ENCODE assay signal across 14 mouse cellular contexts in the genomic region with DNA sequence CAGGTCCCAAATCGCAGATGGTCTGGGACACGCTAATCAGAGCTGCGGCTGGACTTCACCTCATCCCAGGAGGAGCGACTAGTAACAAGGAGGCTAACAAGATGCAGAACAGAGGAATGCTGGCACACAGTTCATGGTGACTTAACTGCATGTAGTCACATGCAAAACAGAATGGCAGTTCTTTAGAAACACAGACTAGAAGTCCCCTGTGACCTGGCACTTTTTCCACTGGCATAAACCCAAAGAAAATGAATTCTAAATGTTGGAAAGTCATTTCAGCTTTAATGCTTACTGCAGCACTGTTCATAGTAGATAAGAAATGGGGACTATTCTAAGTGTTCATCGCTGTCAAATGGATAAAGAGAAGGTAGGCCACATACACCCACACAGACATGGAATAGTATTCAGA. TPM values are rescaled to one million over a fixed set of nuclear protein-coding genes. Genes with fewer than 3 reads are reported as not detected.
DNase-seq lines count a peak whose midpoint lies in the region; ATAC-seq and TF ChIP-seq lines count a peak whose summit lies in the region.
"Had no signal": no experiment of that assay in that cellular context is flagged by ENCODE, and none has a peak within 500 bp of the region (broad histone marks: within the 10 kb centered on the region; RNA-seq: fewer than 3 reads in every experiment).

No protein-coding gene starts in this region.

- no peak for ATAC-seq in limb, embryonic 14.5 days (ENCODE audit: low FRiP score, low read depth)
- peak; percentile 52 for ATAC-seq in forebrain, embryonic 16.5 days
- peak; percentile 82 for ATAC-seq in midbrain, embryonic 15.5 days (replicated peaks)

- peaks cover 3% of the 10 kb centered on the region; the same call in 1 of the 2 replicates for H3K4me1 ChIP-seq in limb, embryonic 14.5 days (ENCODE audit: control insufficient read depth, insufficient read depth, low read length)
- H3K4me1 ChIP-seq in limb, embryonic 10.5 days = no peaks in the 10 kb centered on the region
- 0 out of 2 replicates have a peak, but pooled peaks cover 2% of the 10 kb centered on the region for H3K4me1 ChIP-seq in forebrain, embryonic 16.5 days (replicated peaks; ENCODE audit: control insufficient read depth, insufficient read depth, low read length)
- H3K4me1 ChIP-seq in midbrain, embryonic 15.5 days = no peaks in the 10 kb centered on the region
- no peaks in the 10 kb centered on the region for H3K4me1 ChIP-seq in thymus, adult 2 months (replicated peaks; ENCODE audit: control insufficient read depth, insufficient read depth, low read length)
- H3K4me1 ChIP-seq: heart, embryonic 15.5 days; liver, embryonic 13.5 days had no signal

- TF ChIP-seq CTCF in thymus, adult 2 months (IDR thresholded peaks at IDR 0.05; ENCODE audit: borderline replicate concordance, control insufficient read depth, extremely low read depth, insufficient read depth, low read length, poor library complexity) = no peak

- WGBS in limb, embryonic 14.5 days = 59% methylated on average over 5 of the region's 5 CpGs
- 82% methylated on average over 5 of the region's 5 CpGs for WGBS in limb, embryonic 10.5 days
- WGBS in forebrain, embryonic 16.5 days = 24% methylated on average over 5 of the region's 5 CpGs
- WGBS in midbrain, embryonic 15.5 days = 24% methylated on average over 5 of the region's 5 CpGs
- 80% methylated on average over 5 of the region's 5 CpGs for WGBS in thymus, adult 2 months

- H3K4me3 ChIP-seq in limb, embryonic 14.5 days (replicated peaks; ENCODE audit: low read length) = no peak overlapping the region
- no peak overlapping the region for H3K4me3 ChIP-seq in limb, embryonic 10.5 days
- H3K4me3 ChIP-seq in forebrain, embryonic 16.5 days (replicated peaks; ENCODE audit: low read length) = no peak overlapping the region
- H3K4me3 ChIP-seq in midbrain, embryonic 15.5 days = no peak overlapping the region
- H3K4me3 ChIP-seq in thymus, adult 2 months (ENCODE audit: control insufficient read depth, insufficient read depth, low read length) = no peak overlapping the region
- H3K4me3 ChIP-seq: heart, embryonic 15.5 days; liver, embryonic 13.5 days had no signal

- DNase-seq in embryo, embryonic 10 days (ENCODE audit: low spot score) = peak; percentile 9
- DNase-seq in embryo, embryonic 9.5 days (ENCODE audit: extremely low spot score) = no peak
- peak; percentile 54 for DNase-seq in limb, embryonic 14.5 days (ENCODE audit: low spot score)
- no peak for DNase-seq in limb, embryonic 10.5 days (ENCODE audit: low spot score)
- no peak for DNase-seq in thymus, adult 2 months
- DNase-seq in T-cell, adult 2 months (ENCODE audit: low spot score) = no peak
- DNase-seq: cerebellum, adult 18-20 months; gastrocnemius, postnatal 36 days; liver, embryonic 13.5 days; thymus, adult 18-20 months had no signal

- H3K27me3 ChIP-seq in limb, embryonic 14.5 days (ENCODE audit: control insufficient read depth, insufficient read depth, low read length) = no peaks in the 10 kb centered on the region
- H3K27me3 ChIP-seq in limb, embryonic 10.5 days (ENCODE audit: low read depth, poor library complexity, severe bottlenecking) = no peaks in the 10 kb centered on the region
- no peaks in the 10 kb centered on the region for H3K27me3 ChIP-seq in forebrain, embryonic 16.5 days (replicated peaks; ENCODE audit: control insufficient read depth, insufficient read depth, low read length)
- no peaks in the 10 kb centered on the region for H3K27me3 ChIP-seq in midbrain, embryonic 15.5 days (replicated peaks)
- H3K27me3 ChIP-seq in thymus, adult 2 months (ENCODE audit: control insufficient read depth, insufficient read depth, low read length) = no peaks in the 10 kb centered on the region
- H3K27me3 ChIP-seq: heart, embryonic 15.5 days; liver, embryonic 13.5 days had no signal

- H3K4me2 ChIP-seq in limb, embryonic 14.5 days (replicated peaks; ENCODE audit: low read depth, low read length, severe bottlenecking) = no peak overlapping the region
- H3K4me2 ChIP-seq in forebrain, embryonic 16.5 days (ENCODE audit: low read length) = no peak overlapping the region
- no peak overlapping the region for H3K4me2 ChIP-seq in midbrain, embryonic 15.5 days
- H3K4me2 ChIP-seq: heart, embryonic 15.5 days; liver, embryonic 13.5 days had no signal

- TF ChIP-seq POLR2A in limb, embryonic 14.5 days (IDR thresholded peaks at IDR 0.05; ENCODE audit: borderline replicate concordance, extremely low read depth, insufficient read depth, insufficient read length) = no peak
- no peak for TF ChIP-seq POLR2A in thymus, adult 2 months (IDR thresholded peaks at IDR 0.05; ENCODE audit: control insufficient read depth, extremely low read depth, insufficient read depth, low read length, poor library complexity)

- H3K36me3 ChIP-seq in limb, embryonic 14.5 days (ENCODE audit: control insufficient read depth, insufficient read depth, low read length) = no peaks in the 10 kb centered on the region
- no peaks in the 10 kb centered on the region for H3K36me3 ChIP-seq in limb, embryonic 10.5 days
- H3K36me3 ChIP-seq in forebrain, embryonic 16.5 days (ENCODE audit: control insufficient read depth, insufficient read depth) = no peaks in the 10 kb centered on the region
- no peaks in the 10 kb centered on the region for H3K36me3 ChIP-seq in midbrain, embryonic 15.5 days (replicated peaks)
- no peaks in the 10 kb centered on the region for H3K36me3 ChIP-seq in thymus, adult 2 months (ENCODE audit: control insufficient read depth, insufficient read depth, low read length)
- H3K36me3 ChIP-seq: heart, embryonic 15.5 days; liver, embryonic 13.5 days had no signal

- no peak overlapping the region for H3K27ac ChIP-seq in limb, embryonic 14.5 days (replicated peaks; ENCODE audit: low read depth, low read length)
- H3K27ac ChIP-seq in limb, embryonic 10.5 days = no peak overlapping the region
- H3K27ac ChIP-seq in forebrain, embryonic 16.5 days (ENCODE audit: low read length) = no peak overlapping the region
- H3K27ac ChIP-seq in midbrain, embryonic 15.5 days = no peak overlapping the region
- no peak overlapping the region for H3K27ac ChIP-seq in thymus, adult 2 months (ENCODE audit: control insufficient read depth, insufficient read depth, low read length)
- H3K27ac ChIP-seq: heart, embryonic 15.5 days; liver, embryonic 13.5 days; macrophage had no signal

- no peak overlapping the region for H3K9ac ChIP-seq in limb, embryonic 14.5 days (ENCODE audit: low read depth, low read length, severe bottlenecking)
- no peak overlapping the region for H3K9ac ChIP-seq in forebrain, embryonic 16.5 days (replicated peaks; ENCODE audit: low read depth, low read length)
- H3K9ac ChIP-seq in midbrain, embryonic 15.5 days = no peak overlapping the region
- H3K9ac ChIP-seq: heart, embryonic 15.5 days; liver, embryonic 13.5 days had no signal

- no peaks in the 10 kb centered on the region for H3K9me3 ChIP-seq in limb, embryonic 14.5 days (ENCODE audit: control insufficient read depth, low read length)
- H3K9me3 ChIP-seq in limb, embryonic 10.5 days (replicated peaks) = no peaks in the 10 kb centered on the region
- no peaks in the 10 kb centered on the region for H3K9me3 ChIP-seq in forebrain, embryonic 16.5 days (ENCODE audit: control insufficient read depth, low read length)
- no peaks in the 10 kb centered on the region for H3K9me3 ChIP-seq in midbrain, embryonic 15.5 days
- H3K9me3 ChIP-seq: heart, embryonic 15.5 days; liver, embryonic 13.5 days had no signal

RNA-seq across cellular contexts. Expression of gene Fibin, which starts 11.1 kb away (rescaled TPM):
- polyA plus RNA-seq in limb, embryonic 14.5 days (2012; rRNA removed) = 111 TPM in 2 replicates
- 122 and 128 TPM in 2 replicates for polyA plus RNA-seq in limb, embryonic 14.5 days (2014; fragmentation: Nextera tagmentation; extraction: Ambion mirVana)
- 24.3 and 46.5 TPM in 2 replicates for polyA plus RNA-seq in limb, embryonic 10.5 days (2016; fragmentation: Nextera tagmentation; extraction: Ambion mirVana)
- polyA plus RNA-seq in forebrain, embryonic 16.5 days (2015; fragmentation: Nextera tagmentation; extraction: Ambion mirVana) = 2.3 and 3.7 TPM in 2 replicates
- 2.8 and 3.1 TPM in 2 replicates for polyA plus RNA-seq in midbrain, embryonic 15.5 days (2015; fragmentation: Nextera tagmentation; extraction: Ambion mirVana)
- 0.82 and 0.87 TPM in 2 replicates for polyA plus RNA-seq in thymus, adult 2 months (2012; rRNA removed)
- polyA plus RNA-seq: macrophage had no signal

RNA-seq across cellular contexts. Expression of gene Bbox1, which starts 37.5 kb away (rescaled TPM):
- polyA plus RNA-seq in limb, embryonic 14.5 days (2012; rRNA removed) = 1.1 TPM in 2 replicates
- 0.59 and 1.3 TPM in 2 replicates for polyA plus RNA-seq in limb, embryonic 14.5 days (2014; fragmentation: Nextera tagmentation; extraction: Ambion mirVana)
- polyA plus RNA-seq in limb, embryonic 10.5 days (2016; fragmentation: Nextera tagmentation; extraction: Ambion mirVana) = 0.19 TPM in 1 of 2 replicates, not detected in the other
- 0.20 TPM in 1 of 2 replicates, not detected in the other for polyA plus RNA-seq in forebrain, embryonic 16.5 days (2015; fragmentation: Nextera tagmentation; extraction: Ambion mirVana)
- 0.14 and 0.89 TPM in 2 replicates for polyA plus RNA-seq in midbrain, embryonic 15.5 days (2015; fragmentation: Nextera tagmentation; extraction: Ambion mirVana)
- polyA plus RNA-seq in thymus, adult 2 months (2012; rRNA removed) = 0.27 and 0.43 TPM in 2 replicates
- polyA plus RNA-seq: macrophage had no signal

Comparison
In these comparisons a context has a peak if more than half of its experiments do, and no peak if none do; other contexts are left out.
1. DNase-seq: peak in embryo, embryonic 10 days (single experiment) and limb, embryonic 14.5 days (single experiment); none in embryo, embryonic 9.5 days (single experiment), limb, embryonic 10.5 days (single experiment), thymus, adult 2 months (single experiment) and T-cell, adult 2 months (single experiment).